Mouse (Mus musculus): Measurements from ENCODE around the gene Sptbn2.

Sptbn2 gene

DNA sequence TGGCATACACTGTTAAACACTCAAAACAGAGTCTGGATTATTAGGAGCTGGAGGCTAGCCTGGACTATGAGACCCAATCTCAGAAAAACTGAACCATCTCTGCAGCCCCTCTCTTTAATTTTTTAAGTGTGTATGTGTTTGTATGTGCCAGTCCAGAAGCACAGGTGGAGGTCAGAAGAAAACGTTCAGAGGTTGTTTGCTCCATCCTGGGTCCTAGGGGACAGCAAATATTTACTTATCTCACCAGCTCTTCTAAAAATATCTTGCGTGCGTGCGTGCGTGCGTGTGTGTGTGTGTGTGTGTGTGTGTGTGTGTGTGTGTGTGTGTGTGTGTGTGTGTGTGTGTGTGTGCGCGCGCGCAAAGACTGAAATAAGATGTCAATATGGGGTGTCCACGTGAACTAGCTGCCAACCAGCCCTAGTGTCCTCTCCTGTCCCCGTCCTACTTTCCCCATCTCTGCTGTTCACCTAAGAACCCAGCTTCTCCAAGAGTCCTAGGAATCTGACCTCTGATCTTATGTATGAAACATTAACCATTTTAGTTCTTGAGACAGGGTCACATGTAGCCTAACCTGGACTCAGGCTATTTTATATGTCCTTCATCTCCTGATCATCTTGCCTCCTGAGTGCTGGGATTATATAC, 56.7 kb downstream of the Sptbn2 start:
- in situ Hi-C loops (cut with MboI, MseI) = no loop called here

DNA sequence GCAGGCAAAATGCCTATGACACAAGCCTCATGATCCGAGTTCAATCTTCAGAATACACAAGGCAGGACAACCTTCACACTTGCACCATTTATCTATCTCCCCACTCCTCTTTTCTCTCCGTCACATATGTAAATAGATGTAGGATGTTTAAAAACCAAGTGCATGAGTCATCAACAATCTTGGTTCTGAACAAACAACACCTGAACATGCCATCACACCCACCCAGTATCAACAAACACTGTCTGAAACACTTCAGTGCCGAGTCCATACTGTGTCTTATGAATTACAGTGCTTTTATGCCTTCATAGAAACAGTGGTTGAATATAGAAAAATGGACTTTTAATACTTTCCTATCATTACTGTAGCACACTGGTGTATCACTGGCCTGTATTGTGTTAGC, 61.8 kb downstream of the Sptbn2 start:
- in situ Hi-C loops (cut with MboI, MseI) = no loop called here

DNA sequence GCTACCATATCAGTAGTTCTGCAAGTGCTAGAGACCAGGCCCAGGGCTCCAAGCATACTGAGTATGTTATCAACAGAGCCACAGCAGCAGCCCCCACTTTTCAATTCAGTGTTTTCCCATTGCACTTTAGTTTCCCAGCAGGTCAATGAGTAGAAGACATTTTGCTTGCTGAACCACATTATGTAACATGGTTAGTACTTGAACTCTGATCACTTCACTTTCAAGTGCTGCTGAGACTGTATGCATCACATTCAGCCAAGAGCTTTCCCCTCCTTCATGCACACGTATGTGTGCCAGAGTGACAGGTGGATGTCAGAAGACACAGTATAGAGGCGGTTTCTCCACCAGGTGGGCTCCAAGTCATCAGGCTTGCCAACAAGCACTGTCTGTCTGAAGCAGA, 71.9 kb downstream of the Sptbn2 start:
- in situ Hi-C loops (cut with MboI, MseI) = no loop called here

DNA sequence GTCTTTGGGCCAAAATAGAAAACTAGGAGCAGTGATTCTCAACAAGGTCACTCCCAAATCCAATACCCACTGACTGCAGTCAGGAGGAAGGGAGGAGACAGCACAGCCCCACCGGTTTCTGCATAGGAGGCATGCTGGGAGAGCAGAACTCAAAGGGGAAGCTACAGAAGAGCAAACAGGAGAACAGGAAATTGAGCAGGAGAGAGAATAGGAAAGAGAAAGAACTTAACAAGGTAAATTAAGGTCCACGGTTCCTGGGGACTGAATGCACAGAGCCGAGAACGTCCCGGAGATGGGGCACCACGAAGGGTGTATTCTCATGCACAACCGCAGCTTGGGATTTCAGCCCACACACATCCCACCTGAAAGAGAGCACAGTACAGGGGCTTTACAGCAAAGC, 74.2 kb downstream of the Sptbn2 start:
- in situ Hi-C loops (cut with MboI, MseI) = no loop called here

DNA sequence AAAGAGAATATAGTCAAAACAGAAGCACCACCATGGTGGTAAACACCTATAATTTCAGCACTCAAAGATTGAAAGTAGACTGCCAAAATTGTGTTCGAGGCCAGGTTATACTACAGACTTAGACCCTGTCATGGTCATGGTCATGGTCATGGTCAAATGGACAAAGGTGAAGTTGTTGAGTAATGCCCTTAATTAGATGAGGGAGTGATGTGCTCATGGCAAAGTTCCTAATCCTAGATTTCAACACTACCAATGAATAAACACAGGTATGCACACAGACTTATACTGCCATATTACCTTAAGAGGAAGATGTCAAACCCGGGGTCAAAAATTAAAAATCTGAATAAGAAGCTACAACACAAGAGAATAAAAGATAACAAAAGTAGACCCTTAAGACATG, 75.3 kb downstream of the Sptbn2 start:
- in situ Hi-C loops (cut with MboI, MseI) = no loop called here

DNA sequence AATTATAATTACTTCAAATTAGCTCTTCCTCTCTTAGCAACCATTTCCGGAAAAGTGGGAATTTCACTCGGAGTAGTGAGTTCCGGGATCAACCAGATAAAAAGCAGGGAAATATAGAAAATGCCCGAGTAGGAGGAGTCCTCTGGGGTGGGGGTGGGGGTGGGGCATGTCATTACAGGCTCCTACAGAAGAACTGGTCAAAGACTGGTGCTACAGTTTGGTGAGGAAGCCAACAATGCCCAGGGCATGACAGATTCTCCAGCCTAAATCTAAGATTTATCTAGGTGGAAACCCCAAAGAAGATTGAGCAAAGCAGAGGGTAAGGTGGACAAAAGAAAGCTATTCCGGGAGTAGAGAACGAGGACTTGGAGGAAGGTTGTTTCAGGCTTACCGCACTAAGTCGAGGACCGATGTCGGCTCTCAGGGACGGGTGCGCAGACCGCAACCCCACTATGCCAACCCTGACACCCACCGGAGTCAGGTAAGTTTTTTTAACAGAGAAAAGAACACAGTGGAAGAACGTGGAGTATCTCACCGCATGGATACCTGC, 82.4 kb downstream of the Sptbn2 start:
- in situ Hi-C loops (cut with MboI, MseI) = loop anchor here (5.0 kb wide), 1 partner anchor 36 kb away; the partner anchor contains the start of gene Rbm4b (in 2 of the 2)

DNA sequence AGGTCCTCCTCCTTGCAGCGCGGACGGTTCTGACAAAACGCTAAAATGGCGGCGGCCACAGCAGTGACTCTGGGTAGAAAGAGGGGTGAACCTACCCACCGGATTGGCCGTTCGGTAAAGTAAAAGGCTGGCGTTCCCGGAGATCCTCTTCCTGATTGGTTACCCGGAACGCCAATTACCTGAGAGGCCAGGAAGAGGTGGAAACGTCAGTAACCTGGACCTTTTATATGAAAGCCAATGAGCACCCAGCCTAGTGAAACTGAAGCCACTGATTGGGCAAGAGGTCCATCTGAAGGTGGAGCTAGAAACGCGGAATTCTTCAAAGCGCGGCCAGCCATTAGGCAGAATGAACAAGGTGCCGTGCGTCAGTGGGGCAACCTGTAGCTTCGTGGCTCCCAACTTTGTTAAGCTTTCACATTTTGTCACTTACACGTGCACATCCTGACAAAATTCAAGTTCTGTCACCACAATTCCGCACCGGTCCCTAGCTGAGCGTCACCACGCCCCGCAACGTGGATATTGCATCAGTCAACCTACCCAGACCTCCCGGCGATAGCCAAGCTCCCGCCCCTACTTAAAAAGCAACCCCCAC, 83.0 kb downstream of the Sptbn2 start, which contains the start of gene Rbm4:
Gene Rbm4 (minus strand): TSS at position 71 of the 592 bp plus-strand sequence.
- in situ Hi-C loops (cut with MboI, MseI) = loop anchor here (5.0 kb wide), 1 partner anchor 37 kb away; the partner anchor contains the start of gene Rbm4b (in 2 of the 2)

DNA sequence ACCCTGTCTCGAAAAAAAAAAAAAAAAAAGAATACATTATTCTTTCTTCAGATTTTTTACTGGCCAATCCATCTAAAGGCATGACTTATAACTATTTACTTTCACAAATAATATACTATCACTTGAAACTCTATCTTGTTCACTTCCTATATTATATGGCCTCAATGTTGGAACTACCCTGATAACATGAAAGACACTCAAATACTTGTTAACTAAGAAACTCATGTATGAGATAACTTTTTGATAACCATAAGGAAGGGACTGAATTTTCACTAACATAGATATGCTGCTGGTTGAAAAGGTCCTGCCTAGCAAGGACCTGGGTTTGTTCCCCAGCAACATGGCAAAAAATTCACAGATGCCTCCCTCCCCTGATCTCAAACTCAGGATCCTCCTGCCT, 85.0 kb downstream of the Sptbn2 start:
- in situ Hi-C loops (cut with MboI, MseI) = no loop called here

DNA sequence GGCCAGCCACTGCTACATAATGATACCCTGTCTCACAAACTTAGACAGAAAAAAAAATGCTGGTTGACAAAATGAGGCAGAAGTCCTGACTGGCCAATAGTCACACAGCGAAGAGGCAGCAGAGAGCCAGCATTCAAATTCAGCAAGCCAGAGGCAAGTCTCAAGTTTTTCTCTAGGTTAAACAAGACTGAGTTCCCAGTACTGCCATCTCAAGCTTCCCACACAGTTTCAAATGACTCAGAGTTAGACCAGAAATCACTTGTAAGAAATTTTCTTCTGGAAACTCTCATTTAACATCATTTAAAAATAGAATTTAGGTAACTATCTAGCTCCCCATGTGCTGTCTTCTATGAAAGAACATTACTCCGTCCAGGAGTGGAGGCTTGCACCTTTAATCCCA, 86.9 kb downstream of the Sptbn2 start:
- in situ Hi-C loops (cut with MboI, MseI) = no loop called here

DNA sequence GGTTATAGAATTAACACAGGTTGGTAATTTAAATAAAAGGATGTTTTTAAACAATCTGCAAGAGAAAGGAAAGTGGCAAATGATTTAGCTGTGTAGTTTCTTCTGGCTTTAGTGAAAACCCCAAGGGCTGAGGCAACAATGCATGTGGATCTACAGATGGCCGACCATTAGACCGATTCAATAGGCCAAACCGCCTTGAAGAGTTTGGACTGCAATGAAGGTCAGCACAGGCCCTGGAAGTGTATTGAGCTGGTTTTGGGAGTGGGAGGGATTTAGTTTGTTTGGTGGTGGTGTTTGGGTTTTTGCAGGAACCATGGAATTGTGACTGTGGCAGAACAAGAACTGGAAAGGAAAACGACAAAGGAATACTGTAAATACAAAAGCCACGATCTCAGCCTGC, 88.1 kb downstream of the Sptbn2 start:
- in situ Hi-C loops (cut with MboI, MseI) = no loop called here
